Mouse (Mus musculus): ENCODE data around the gene Gdf5.

DNA sequence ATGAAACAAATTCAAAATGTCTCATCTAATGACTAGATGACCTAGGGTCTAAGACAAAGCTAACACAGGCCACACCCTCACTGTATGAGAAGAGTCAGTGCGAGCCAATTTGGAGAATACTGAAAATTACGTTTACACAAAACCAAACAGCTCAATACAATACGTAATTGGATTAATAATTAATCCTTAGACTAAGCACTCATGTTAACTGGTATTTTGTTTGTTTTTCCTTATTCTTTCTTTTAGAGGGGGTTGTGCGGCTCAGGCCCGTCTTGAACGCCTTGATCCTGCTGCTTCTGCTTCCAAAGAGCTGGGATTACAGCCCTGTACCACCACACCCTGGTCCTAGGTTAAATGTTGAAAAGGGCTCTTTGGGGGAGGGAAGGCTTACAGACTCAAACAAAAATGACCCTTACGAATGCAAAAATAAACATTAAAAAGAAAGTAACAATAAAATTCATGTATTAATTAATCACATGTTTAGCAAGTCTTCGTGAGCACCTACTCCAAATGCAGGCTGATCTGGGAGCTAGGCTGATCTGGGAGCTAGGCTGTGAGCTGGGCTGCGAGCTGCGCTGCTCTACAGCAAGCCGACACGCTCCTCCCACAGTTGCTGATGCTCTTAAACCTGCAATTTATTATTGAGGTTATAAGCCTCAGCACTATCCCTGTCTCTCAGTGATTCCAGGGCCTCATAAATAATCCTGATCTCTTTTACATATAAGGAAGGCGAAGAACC lies 50.7 kb downstream of the Gdf5 start:
- TF ChIP-seq CHD2 (IDR thresholded peaks at IDR 0.05; ENCODE audit: low read depth, low read length) (no peak), HCFC1 (IDR thresholded peaks at IDR 0.05; ENCODE audit: borderline replicate concordance, insufficient read depth, low read length) (no peak), ZNF384 (IDR thresholded peaks at IDR 0.05; ENCODE audit: low read depth, low read length) (no peak)
